Mouse (Mus musculus): ENCODE measurements around the gene Qtrt1.

- peak; percentile 37 for TF ChIP-seq CTCF (IDR thresholded peaks at IDR 0.05; ENCODE audit: low read depth)
- no peak for TF ChIP-seq EP300 (optimal IDR thresholded peaks at IDR 0.05)
These were observed 33.6 kb downstream of the Qtrt1 start for GRCm38 (mm10) chr9:21445081-21445744.

All from stomach, postnatal 0 days (tissue).